Mouse (Mus musculus) embryonic facial prominence, embryonic 11.5 days (tissue): Measurements from ENCODE around the gene Mdh2. TPM values are rescaled to one million over a fixed set of nuclear protein-coding genes. Genes with fewer than 3 reads are reported as not detected.

Experiments
- ATAC-seq: fragments of 200-750 bp; cut with Nextera tagmentation; replicated peaks from 2 replicates; pipeline ENCODE4 v1.8.0; 2017; ENCODE audit warnings: low read depth; ENCODE audit not compliant: insufficient number of reproducible peaks, low FRiP score, low TSS enrichment
- DNase-seq: peaks from one replicate; pipeline ENCODE4 v3.0.0-alpha.2; 2015; ENCODE audit warnings: low spot score
- H3K27ac ChIP-seq: fragments of 300-500 bp; sonication (generic); replicated peaks from 2 replicates; pipeline ENCODE4 v1.5.1; 2014; ENCODE audit warnings: mild to moderate bottlenecking, low read depth, low read length, control low read depth
- H3K27me3 ChIP-seq: fragments of 300-500 bp; sonication (generic); 2 replicates; pipeline ENCODE4 v1.6.1; 2014; ENCODE audit warnings: mild to moderate bottlenecking, low read length, moderate library complexity, mixed read lengths; ENCODE audit not compliant: control insufficient read depth, insufficient read depth
- H3K36me3 ChIP-seq: fragments of 300-500 bp; sonication (generic); replicated peaks from 2 replicates; pipeline ENCODE4 v1.6.1; 2014; ENCODE audit warnings: low read depth, mild to moderate bottlenecking, low read length, moderate library complexity, mixed read lengths; ENCODE audit not compliant: control insufficient read depth, insufficient read depth
- H3K4me1 ChIP-seq: fragments of 300-500 bp; sonication (generic); 2 replicates; pipeline ENCODE4 v1.6.1; 2014; ENCODE audit warnings: low read length, mixed read lengths; ENCODE audit not compliant: control insufficient read depth, insufficient read depth
- H3K4me2 ChIP-seq: fragments of 300-500 bp; sonication (generic); 2 replicates; pipeline ENCODE4 v1.6.1; 2014; ENCODE audit warnings: low read depth, mild to moderate bottlenecking, control low read depth, low read length, moderate library complexity
- H3K4me3 ChIP-seq: fragments of 300-500 bp; sonication (generic); 2 replicates; pipeline ENCODE4 v1.5.1; 2014; ENCODE audit warnings: low read depth, low read length, control low read depth
- H3K9ac ChIP-seq: fragments of 300-500 bp; sonication (generic); replicated peaks from 2 replicates; pipeline ENCODE4 v1.6.1; 2014; ENCODE audit warnings: mild to moderate bottlenecking, control low read depth, low read length
- H3K9me3 ChIP-seq: fragments of 300-500 bp; sonication (generic); replicated peaks from 2 replicates; pipeline ENCODE4 v1.6.1; 2016; ENCODE audit warnings: mild to moderate bottlenecking, low read length, inconsistent platforms, mixed read lengths; ENCODE audit not compliant: control insufficient read depth
- WGBS: fragments of 180-500 bp; shearing (Covaris S2); extraction: QIAGEN DNeasy Blood & Tissue Kit; methylation state at CpG from one replicate; pipeline ENCODE4 v1.1.7; 2014; 5-methylcytosine and 5-hydroxymethylcytosine counted together
- polyA plus RNA-seq: library from polyadenylated mRNA; unstranded; fragments of >200 nt; fragmentation: Nextera tagmentation; extraction: Ambion mirVana; gene quantifications from 2 replicates; pipeline ENCODE4 v1.2.1, GENCODE M21; 2014

Gene Mdh2
- polyA plus RNA-seq, 1 experiment from 2014 or later, result 567 TPM

DNA sequence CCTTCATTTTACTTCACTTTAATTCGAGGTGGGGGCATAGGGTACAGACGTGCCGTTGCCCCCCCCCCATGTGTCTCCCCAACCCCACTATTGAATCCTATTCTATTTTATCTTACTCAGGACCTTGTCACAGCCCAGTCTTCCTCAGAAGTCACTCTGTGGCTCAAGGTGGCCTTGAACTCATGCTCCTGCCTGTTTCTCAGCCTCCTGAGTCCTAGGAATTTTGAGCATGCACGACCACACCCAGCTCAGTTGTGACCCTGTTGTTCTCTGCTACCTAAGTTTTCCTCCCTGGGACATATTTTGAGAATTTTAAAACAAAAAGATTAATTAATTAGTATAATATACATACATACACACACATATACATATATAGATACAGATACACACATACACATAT is 25.4 kb downstream of the Mdh2 start:
- WGBS, result 84% methylated on average over 4 of the region's 4 CpGs
- H3K36me3 ChIP-seq, result no peaks in the 10 kb centered on the region
- H3K4me3 ChIP-seq, result no peak overlapping the region
- 0 out of 2 replicates have a peak, but pooled peaks cover 3% of the 10 kb centered on the region for H3K4me1 ChIP-seq
- no peak for ATAC-seq
- no peaks in the 10 kb centered on the region for H3K9me3 ChIP-seq
- no peak overlapping the region for H3K9ac ChIP-seq
- H3K4me2 ChIP-seq, result no peak overlapping the region
- no peak for DNase-seq
- no peak overlapping the region for H3K27ac ChIP-seq
- no peaks in the 10 kb centered on the region for H3K27me3 ChIP-seq

GRCm38 (mm10) chr5:135804735-135805134 is 26.5 kb downstream of the Mdh2 start:
- no peak overlapping the region for H3K4me3 ChIP-seq

GRCm38 (mm10) chr5:135806555-135807262 is 28.4 kb downstream of the Mdh2 start, which contains the start of gene Srrm3:
Gene Srrm3, plus strand, starts transcription at chr5:135806890.
- H3K9me3 ChIP-seq, result no peaks in the 10 kb centered on the region
- H3K27ac ChIP-seq, result no peak within 1 kb of the TSS
- ATAC-seq, result peak; percentile 26; the same call in 1 of the 2 replicates
- peak within 1 kb of the TSS; percentile 5; the same call in 1 of the 2 replicates for H3K4me3 ChIP-seq
- H3K4me2 ChIP-seq, result no peak within 1 kb of the TSS
- no peaks in the 10 kb centered on the region for H3K4me1 ChIP-seq
- peak; percentile 92 for DNase-seq
- no peaks in the 10 kb centered on the region for H3K36me3 ChIP-seq
- WGBS, result 3% methylated on average over 29 of the region's 29 CpGs
- no peak within 1 kb of the TSS for H3K9ac ChIP-seq
- H3K27me3 ChIP-seq, result no peaks in the 10 kb centered on the region

More at GRCm38 (mm10) chr5:135804735-135805134, 26.5 kb downstream of the Mdh2 start:
- H3K36me3 ChIP-seq, result no peaks in the 10 kb centered on the region
- WGBS, result 50% methylated on average over 2 of the region's 2 CpGs
- no peaks in the 10 kb centered on the region for H3K9me3 ChIP-seq
- ATAC-seq, result no peak
- H3K4me2 ChIP-seq, result no peak overlapping the region
- no peaks in the 10 kb centered on the region for H3K27me3 ChIP-seq
- DNase-seq, result no peak
- H3K4me1 ChIP-seq, result 0 out of 2 replicates have a peak, but pooled peaks cover 3% of the 10 kb centered on the region
- no peak overlapping the region for H3K9ac ChIP-seq
- H3K27ac ChIP-seq, result no peak overlapping the region

- Histone ChIP-seq H3K9ac (no peak overlapping the region), H3K9me3 (no peaks in the 10 kb centered on the region), H3K27ac (no peak overlapping the region), H3K27me3 (no peaks in the 10 kb centered on the region), H3K4me1 (no peaks in the 10 kb centered on the region), H3K4me3 (peak overlapping the region; percentile 5; the same call in 1 of the 2 replicates), H3K36me3 (no peaks in the 10 kb centered on the region), H3K4me2 (no peak overlapping the region)
- 0 out of 2 replicates have a peak, but pooled peaks have one; percentile 34 for ATAC-seq
- DNase-seq, result no peak
- WGBS, result 37% methylated on average over 3 of the region's 3 CpGs
Observed at GRCm38 (mm10) chr5:135807263-135807637, 29.0 kb downstream of the Mdh2 start.

DNA sequence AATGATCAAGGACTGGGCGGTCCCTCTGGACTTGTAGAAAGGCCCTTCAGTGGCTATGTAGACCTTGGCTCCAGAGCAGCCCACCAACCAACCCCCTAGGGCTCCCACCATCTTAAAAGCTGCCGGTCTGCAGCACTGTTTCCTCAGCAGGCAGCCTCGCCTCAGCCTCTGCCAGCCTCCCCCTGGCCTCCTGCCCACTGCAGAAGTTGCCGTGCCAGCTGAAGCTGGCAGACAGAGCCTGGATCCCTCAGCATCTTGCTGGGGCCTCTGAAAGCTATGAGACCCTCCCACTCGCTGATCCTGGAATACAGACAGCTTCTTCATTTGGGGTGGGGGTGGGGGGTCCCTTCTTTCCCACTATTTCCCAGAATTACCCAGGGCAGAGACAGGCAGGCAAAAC is 34.7 kb downstream of the Mdh2 start:
- Histone ChIP-seq H3K27ac (no peak overlapping the region), H3K4me1 (no peaks in the 10 kb centered on the region), H3K9me3 (no peaks in the 10 kb centered on the region), H3K27me3 (no peaks in the 10 kb centered on the region), H3K4me2 (no peak overlapping the region), H3K36me3 (no peaks in the 10 kb centered on the region), H3K9ac (no peak overlapping the region), H3K4me3 (no peak overlapping the region)
- 65% methylated on average over 5 of the region's 5 CpGs for WGBS
- no peak for DNase-seq
- no peak for ATAC-seq

- Histone ChIP-seq H3K27ac (no peak overlapping the region), H3K4me2 (no peak overlapping the region), H3K4me1 (no peaks in the 10 kb centered on the region), H3K9me3 (no peaks in the 10 kb centered on the region), H3K9ac (no peak overlapping the region), H3K27me3 (peaks cover 2% of the 10 kb centered on the region; the same call in 1 of the 2 replicates), H3K4me3 (no peak overlapping the region), H3K36me3 (no peaks in the 10 kb centered on the region)
- WGBS, result 46% methylated on average over 7 of the region's 7 CpGs
- no peak for ATAC-seq
- DNase-seq, result no peak
Observed at GRCm38 (mm10) chr5:135818491-135818890, 40.2 kb downstream of the Mdh2 start.

- ATAC-seq, result no peak; the same call in 1 of the 2 replicates
- H3K4me2 ChIP-seq, result no peak overlapping the region
- H3K9me3 ChIP-seq, result no peaks in the 10 kb centered on the region
- 16% methylated on average over 7 of the region's 7 CpGs for WGBS
- no peaks in the 10 kb centered on the region for H3K36me3 ChIP-seq
- peak; percentile 36 for DNase-seq
- no peak overlapping the region for H3K9ac ChIP-seq
- H3K4me3 ChIP-seq, result no peak overlapping the region
- peaks cover 2% of the 10 kb centered on the region; the same call in 1 of the 2 replicates for H3K27me3 ChIP-seq
- no peaks in the 10 kb centered on the region for H3K4me1 ChIP-seq
- H3K27ac ChIP-seq, result no peak overlapping the region
Observed at GRCm38 (mm10) chr5:135822316-135822944, 44.1 kb downstream of the Mdh2 start.

GRCm38 (mm10) chr5:135824517-135824916 is 46.2 kb downstream of the Mdh2 start:
- Histone ChIP-seq H3K27me3 (peaks cover 2% of the 10 kb centered on the region; the same call in 1 of the 2 replicates), H3K9me3 (no peaks in the 10 kb centered on the region), H3K27ac (no peak overlapping the region), H3K4me3 (no peak overlapping the region), H3K9ac (no peak overlapping the region), H3K36me3 (no peaks in the 10 kb centered on the region), H3K4me1 (no peaks in the 10 kb centered on the region), H3K4me2 (no peak overlapping the region)
- ATAC-seq (no peak), DNase-seq (no peak)
- WGBS, result 52% methylated on average over 3 of the region's 3 CpGs
